Mouse (Mus musculus) layer of hippocampus, postnatal 25 days (tissue): ENCODE measurements around the gene Glra4. TPM values are rescaled to one million over a fixed set of nuclear protein-coding genes. Genes with fewer than 3 reads are reported as not detected.
"Not testable (repeated sequence)": the region's sequence is repeated elsewhere in the genome, so short reads cannot be mapped to it uniquely, and the experiment has no call there.

Experiments used
- DNase-seq, 2 experiments: peaks; one replicate each; pipeline ENCODE4 v3.0.0; 2022; ENCODE audit warnings: mixed read lengths in 2 of 2, low spot score in 1 of 2; ENCODE audit errors: extremely low spot score in 1 of 2
- total RNA-seq, 2 experiments: library from RNA; stranded (reverse); gene quantifications; 2 replicates each; pipeline ENCODE4 v1.2.3; 2021

Gene Glra4
- total RNA-seq, 2 experiments from 2014 or later: 0.27 to 0.40 TPM

- no peak for DNase-seq
These were observed 39.7 kb downstream of the Glra4 start for GRCm38 (mm10) chrX:136740087-136740790.

GRCm38 (mm10) chrX:136732016-136732415, 47.9 kb downstream of the Glra4 start:
- DNase-seq: no peak

GRCm38 (mm10) chrX:136714742-136715474, 65.0 kb downstream of the Glra4 start:
- not testable (repeated sequence) for DNase-seq

- DNase-seq: no peak
These were observed 71.2 kb downstream of the Glra4 start for GRCm38 (mm10) chrX:136708782-136709181.

- DNase-seq: peak; percentile 22 to 24
These were observed 71.7 kb downstream of the Glra4 start for GRCm38 (mm10) chrX:136708168-136708681.

Other genes starting within 250 kb of the Glra4 start
- gene Kir3dl2, start 236.1 kb downstream of the Glra4 start, total RNA-seq: under 1 TPM in 1 of 2 experiments, not detected in 1; 0.19 TPM
- gene Tceal3, start 189.3 kb downstream of the Glra4 start, total RNA-seq: 100 to 1,000 TPM; 193 to 201 TPM
- 10 to 100 TPM; 14.5 to 16.0 TPM for gene Tceal1, start 72.2 kb downstream of the Glra4 start, total RNA-seq
- gene Morf4l2, start 36.5 kb downstream of the Glra4 start, total RNA-seq: 100 to 1,000 TPM; 374 to 393 TPM
- gene Plp1, start 42.5 kb upstream of the Glra4 start, total RNA-seq: 1,000 to 10,000 TPM; 1,674 to 1,801 TPM
- 10 to 100 TPM; 21.8 to 28.9 TPM for gene Rab9b, start 88.6 kb upstream of the Glra4 start, total RNA-seq
- not detected for gene H2bfm, start 147.2 kb upstream of the Glra4 start, total RNA-seq
- 10 to 100 TPM; 17.6 to 28.4 TPM for gene Tmsb15b2, start 195.4 kb upstream of the Glra4 start, total RNA-seq
- gene Tmsb15l, start 196.7 kb upstream of the Glra4 start, total RNA-seq: 1 to 10 TPM; 4.3 to 5.1 TPM
- 1 to 10 TPM; 4.3 to 9.3 TPM for gene Tmsb15b1, start 196.7 kb upstream of the Glra4 start, total RNA-seq
- 100 to 1,000 TPM; 243 to 253 TPM for gene Zcchc18, start 213.0 kb upstream of the Glra4 start, total RNA-seq